Mouse (Mus musculus) right cerebral cortex, postnatal 36 days (tissue): ENCODE results near the gene Myo1d.

ENCODE experiments used
- DNase-seq, 2 experiments: peaks; one replicate each; pipeline ENCODE4 v3.0.0; 2022; ENCODE audit warnings: low spot score in 2 of 2, mixed read lengths in 1 of 2

Gene Myo1d

GRCm38 (mm10) chr11:80779527-80780344, at the start of gene Myo1d:
Gene Myo1d, minus strand, starts transcription at chr11:80780025.
- peak; percentile 74 to 75 for DNase-seq

GRCm38 (mm10) chr11:80821794-80822193, 42.0 kb upstream of the Myo1d start:
- no peak for DNase-seq

GRCm38 (mm10) chr11:80821296-80821695, 41.5 kb upstream of the Myo1d start:
- DNase-seq: no peak

GRCm38 (mm10) chr11:80820085-80820484, 40.3 kb upstream of the Myo1d start:
- DNase-seq: no peak

- DNase-seq: peak; percentile 35 to 41
These were observed 38.4 kb upstream of the Myo1d start for GRCm38 (mm10) chr11:80818060-80818697.

- DNase-seq: peak in 1 of 2 experiments; percentile 13
These were observed 35.5 kb upstream of the Myo1d start for GRCm38 (mm10) chr11:80815354-80815753.

GRCm38 (mm10) chr11:80811156-80811555, 31.3 kb upstream of the Myo1d start:
- DNase-seq: no peak

GRCm38 (mm10) chr11:80809993-80810821, 30.4 kb upstream of the Myo1d start, which contains the start of gene Tmem98:
Gene Tmem98, plus strand, starts transcription at chr11:80810175.
- DNase-seq: peak in 1 of 2 experiments; percentile 14

- no peak for DNase-seq
These were observed 29.8 kb upstream of the Myo1d start for GRCm38 (mm10) chr11:80809666-80809992.

- DNase-seq: no peak
These were observed 28.8 kb upstream of the Myo1d start for GRCm38 (mm10) chr11:80808551-80809070.

- no peak for DNase-seq
These were observed 22.9 kb upstream of the Myo1d start for GRCm38 (mm10) chr11:80802706-80803105.

- no peak for DNase-seq
These were observed 20.2 kb upstream of the Myo1d start for GRCm38 (mm10) chr11:80799979-80800378.

- DNase-seq: no peak
These were observed 15.6 kb upstream of the Myo1d start for GRCm38 (mm10) chr11:80795431-80795830.

- DNase-seq: no peak
These were observed 14.5 kb upstream of the Myo1d start for GRCm38 (mm10) chr11:80794290-80794689.

GRCm38 (mm10) chr11:80793386-80793785, 13.6 kb upstream of the Myo1d start:
- DNase-seq: no peak

GRCm38 (mm10) chr11:80791677-80792432, 12.0 kb upstream of the Myo1d start:
- DNase-seq: no peak

GRCm38 (mm10) chr11:80790413-80790812, 10.6 kb upstream of the Myo1d start:
- no peak for DNase-seq

- DNase-seq: no peak
These were observed 9.9 kb upstream of the Myo1d start for GRCm38 (mm10) chr11:80789647-80790240.

- DNase-seq: no peak
These were observed 5.8 kb upstream of the Myo1d start for GRCm38 (mm10) chr11:80785672-80786071.

- DNase-seq: no peak
These were observed 4.5 kb upstream of the Myo1d start for GRCm38 (mm10) chr11:80784294-80784743.

GRCm38 (mm10) chr11:80783460-80783859, 3.6 kb upstream of the Myo1d start:
- DNase-seq: no peak
